Mouse (Mus musculus) embryonic fibroblast, embryonic 13.5 days (primary cell): ENCODE measurements around the gene Pon2. TPM values are rescaled to one million over a fixed set of nuclear protein-coding genes. Genes with fewer than 3 reads are reported as not detected.
"Not testable (repeated sequence)": the region's sequence is repeated elsewhere in the genome, so short reads cannot be mapped to it uniquely, and the experiment has no call there.

ENCODE experiments used
- H3K27ac ChIP-seq: 2 replicates; pipeline ENCODE4 v1.5.1; 2012; ENCODE audit warnings: low read length, control low read depth, inconsistent platforms; ENCODE audit not compliant: insufficient read depth
- H3K4me1 ChIP-seq: 2 replicates; pipeline ENCODE4 v1.6.1; 2011; ENCODE audit warnings: low read length; ENCODE audit not compliant: control insufficient read depth, insufficient read depth
- H3K4me3 ChIP-seq: 2 replicates; pipeline ENCODE4 v1.5.1; 2011; ENCODE audit warnings: mild to moderate bottlenecking, control low read depth, low read length; ENCODE audit not compliant: insufficient read depth
- CTCF ChIP-seq: IDR thresholded peaks from 2 replicates; pipeline ENCODE4 v1.5.1; 2011; ENCODE audit warnings: mild to moderate bottlenecking, control low read depth, low read length, moderate library complexity, borderline replicate concordance; ENCODE audit not compliant: insufficient read depth
- POLR2A ChIP-seq: IDR thresholded peaks from 2 replicates; pipeline ENCODE4 v1.6.1; 2011; ENCODE audit warnings: low read depth, mild to moderate bottlenecking, control low read depth, low read length, moderate library complexity
- polyA plus RNA-seq: library from polyadenylated mRNA; stranded (reverse); fragments of >200 nt; gene quantifications from 2 replicates; pipeline ENCODE4 v1.2.4, GENCODE M21; 2011; ENCODE audit warnings: low read depth; ENCODE audit not compliant: missing spikeins, insufficient read length

The Pon2 gene
- polyA plus RNA-seq = 23.0 and 31.0 TPM in 2 replicates

DNA sequence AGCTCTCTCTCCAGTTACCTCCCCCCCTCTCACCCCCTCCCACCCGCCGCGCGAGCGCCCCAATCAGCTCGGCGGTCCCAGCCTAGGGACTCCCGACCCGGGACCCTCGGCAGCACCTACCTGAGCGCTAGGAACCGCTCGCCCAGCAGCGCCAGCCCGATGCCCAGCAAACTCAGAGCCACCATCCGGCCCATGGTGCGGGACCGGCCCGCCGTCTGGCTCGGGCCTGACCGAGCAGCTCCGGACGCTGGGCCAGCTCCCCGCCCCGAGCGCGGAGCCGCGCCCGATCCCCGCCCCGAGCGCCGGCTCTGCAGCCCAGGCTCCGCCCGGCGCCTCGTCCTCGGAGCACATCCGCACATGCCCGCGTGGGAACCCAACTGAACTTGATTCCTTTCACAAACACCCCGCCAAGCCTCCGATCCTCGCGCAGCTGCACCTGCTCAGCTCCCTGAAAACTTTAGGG is at the start of gene Pon2:
Pon2 (minus strand) TSS at position 364 of the 463 bp plus-strand sequence.
- Histone ChIP-seq H3K4me1 (0 out of 2 replicates have a peak, but pooled peaks cover 4% of the 10 kb centered on the region), H3K27ac (peak within 1 kb of the TSS; percentile 96), H3K4me3 (peak within 1 kb of the TSS; percentile 62)
- TF ChIP-seq POLR2A (peak; percentile 93), CTCF (no peak)

DNA sequence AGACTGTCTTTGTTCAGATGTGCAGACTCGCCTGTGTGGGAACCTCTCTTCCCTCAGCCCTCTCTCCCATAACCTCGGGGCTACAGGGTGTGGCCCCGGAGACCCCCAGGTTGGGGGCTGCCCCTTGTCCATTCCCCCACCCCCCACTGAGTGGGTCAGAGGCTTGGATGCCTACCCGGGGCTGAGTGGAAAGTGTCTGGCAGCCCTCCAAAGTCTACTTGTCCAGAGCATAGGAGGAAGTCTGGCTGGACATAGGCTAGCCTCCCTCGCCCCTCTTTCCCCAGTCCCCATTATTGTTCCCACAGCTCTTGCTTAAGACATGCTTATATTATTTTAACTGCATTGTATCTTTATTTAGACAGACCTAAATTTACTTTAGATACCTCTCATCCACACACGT is 46.0 kb upstream of the Pon2 start:
- TF ChIP-seq POLR2A = no peak
- no peak for TF ChIP-seq CTCF
- H3K4me1 ChIP-seq = no peaks in the 10 kb centered on the region
- H3K4me3 ChIP-seq = no peak overlapping the region
- no peak overlapping the region for H3K27ac ChIP-seq

DNA sequence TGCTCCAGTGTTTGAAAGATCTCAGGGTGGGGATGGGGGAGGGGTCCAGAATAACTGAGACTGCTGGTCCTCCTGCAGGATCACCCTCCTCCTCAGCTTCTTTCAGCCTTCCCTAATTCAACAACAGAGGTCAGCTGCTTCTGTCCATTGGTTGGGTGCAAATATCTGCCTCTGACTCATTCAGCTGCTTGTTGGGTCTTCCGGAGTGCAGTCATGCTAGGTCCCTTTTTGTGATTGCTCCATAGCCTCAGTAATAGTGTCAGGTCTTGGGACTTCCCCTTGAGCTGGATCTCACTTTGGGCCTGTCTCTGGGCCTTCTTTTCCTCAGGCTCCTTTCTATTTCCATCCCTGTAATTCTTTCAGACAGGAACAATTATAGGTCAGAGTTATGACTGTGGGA is 41.0 kb upstream of the Pon2 start:
- H3K4me3 ChIP-seq, H3K27ac ChIP-seq, H3K4me1 ChIP-seq: not testable (repeated sequence)

DNA sequence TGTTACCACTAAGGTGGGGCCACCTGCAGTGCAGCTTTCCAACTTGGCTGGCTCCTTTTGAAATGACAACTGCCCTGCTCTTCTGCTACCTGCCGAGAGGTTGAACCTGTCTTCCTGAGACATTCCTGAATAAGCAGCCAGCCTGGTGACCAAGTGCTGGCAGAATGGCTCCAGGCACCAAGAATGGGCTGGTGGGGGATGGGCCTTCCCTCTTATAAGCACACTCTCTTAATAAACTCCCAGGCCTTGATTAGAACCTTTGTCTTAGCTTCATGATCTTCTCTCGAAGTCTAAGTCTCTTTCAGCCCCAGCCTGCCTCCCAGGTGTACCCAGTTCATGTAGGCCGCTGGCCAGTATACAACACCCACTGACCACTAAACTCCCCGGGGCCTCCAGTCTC is 40.5 kb upstream of the Pon2 start:
- not testable (repeated sequence) for H3K4me3 ChIP-seq, H3K4me1 ChIP-seq, H3K27ac ChIP-seq

DNA sequence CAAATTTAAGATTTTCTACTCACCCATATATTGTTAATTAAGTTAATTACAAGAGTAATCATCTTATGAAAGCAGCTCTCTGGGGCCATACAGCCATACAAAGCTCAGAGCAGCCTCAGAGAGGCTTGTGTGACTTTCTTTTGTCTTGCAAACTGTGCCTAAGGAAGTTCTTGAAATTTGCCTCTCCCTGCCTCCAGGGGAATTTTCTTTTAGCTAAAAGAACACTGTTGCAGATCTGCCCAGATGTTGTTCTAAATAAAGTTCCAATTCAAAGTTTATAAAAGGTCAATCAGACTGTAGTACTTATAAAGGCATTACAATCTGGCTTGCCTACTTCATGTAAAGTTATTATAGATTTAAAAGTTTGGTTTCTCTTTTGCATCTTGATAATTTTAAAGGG is 37.8 kb upstream of the Pon2 start:
- not testable (repeated sequence) for H3K4me3 ChIP-seq, H3K4me1 ChIP-seq, H3K27ac ChIP-seq

DNA sequence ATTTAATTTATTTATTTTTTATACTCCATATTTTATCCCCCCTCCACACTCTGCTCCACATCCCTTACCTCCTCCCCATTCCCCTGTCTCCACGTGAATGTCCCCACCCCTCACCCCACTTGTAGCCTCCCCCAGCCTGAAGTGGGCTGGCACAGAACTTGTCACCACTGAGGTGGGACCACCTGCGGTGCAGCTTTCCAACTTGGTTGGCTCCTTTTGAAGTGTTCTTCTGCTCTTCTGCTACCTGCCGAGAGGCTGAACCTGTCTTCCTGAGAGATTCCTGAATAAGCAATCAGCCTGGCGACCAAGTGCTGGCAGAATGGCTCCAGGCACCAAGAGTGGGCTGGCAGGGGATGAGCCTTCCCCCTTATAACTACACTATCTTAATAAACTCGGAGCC is 35.8 kb upstream of the Pon2 start:
- Histone ChIP-seq H3K27ac (no peak overlapping the region), H3K4me1 (no peaks in the 10 kb centered on the region), H3K4me3 (no peak overlapping the region)
- no peak for TF ChIP-seq POLR2A
- no peak for TF ChIP-seq CTCF

DNA sequence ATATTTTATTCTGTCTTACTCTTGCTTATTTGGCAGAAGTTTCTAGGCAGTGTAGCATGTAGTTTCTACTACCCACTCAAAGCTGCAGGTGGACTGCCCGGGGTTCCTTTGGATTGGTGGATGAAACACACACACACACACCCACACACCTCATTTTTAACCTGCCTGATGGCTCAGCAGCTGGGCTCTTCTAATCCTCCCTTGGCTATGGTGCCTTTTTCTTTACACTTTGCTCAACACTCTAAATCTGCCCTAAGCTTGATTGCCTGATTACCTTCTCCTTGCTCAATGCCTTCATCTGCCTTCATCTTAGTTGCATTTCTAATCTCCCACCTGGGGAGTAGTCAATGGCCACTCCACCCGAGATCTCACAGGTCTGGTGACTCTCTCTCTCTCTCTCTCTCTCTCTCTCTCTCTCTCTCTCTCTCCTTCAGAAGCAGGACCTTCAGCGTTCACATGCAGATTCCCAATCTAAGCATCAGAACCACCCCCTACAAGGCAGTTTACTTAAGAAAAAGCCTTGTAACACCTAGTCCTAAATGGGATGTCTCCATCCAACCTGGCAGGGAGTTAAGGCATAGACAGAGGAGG is 34.4 kb upstream of the Pon2 start:
- no peaks in the 10 kb centered on the region for H3K4me1 ChIP-seq
- H3K4me3 ChIP-seq = no peak overlapping the region
- H3K27ac ChIP-seq = no peak overlapping the region
- TF ChIP-seq POLR2A (no peak), CTCF (no peak)

DNA sequence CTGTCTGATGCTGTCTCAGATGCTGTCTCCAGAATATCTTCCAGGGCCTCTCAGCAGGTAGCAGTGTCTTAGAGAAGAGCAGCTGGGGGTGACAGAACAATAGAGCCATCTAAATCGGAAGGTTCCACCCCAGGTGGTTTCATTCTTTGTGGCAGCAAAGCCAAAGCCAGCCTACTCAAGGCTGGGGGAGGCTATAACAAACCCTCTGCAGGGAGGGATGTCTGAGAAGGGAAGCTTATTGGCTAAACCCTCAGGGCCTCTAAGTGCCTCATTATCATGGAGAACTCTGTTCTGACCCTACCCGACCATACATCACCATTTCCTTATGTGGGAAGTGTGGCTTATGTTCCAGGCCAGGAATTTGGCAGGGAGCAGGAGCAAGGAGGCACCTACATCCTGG is 26.9 kb upstream of the Pon2 start:
- TF ChIP-seq CTCF = no peak
- TF ChIP-seq POLR2A = no peak

DNA sequence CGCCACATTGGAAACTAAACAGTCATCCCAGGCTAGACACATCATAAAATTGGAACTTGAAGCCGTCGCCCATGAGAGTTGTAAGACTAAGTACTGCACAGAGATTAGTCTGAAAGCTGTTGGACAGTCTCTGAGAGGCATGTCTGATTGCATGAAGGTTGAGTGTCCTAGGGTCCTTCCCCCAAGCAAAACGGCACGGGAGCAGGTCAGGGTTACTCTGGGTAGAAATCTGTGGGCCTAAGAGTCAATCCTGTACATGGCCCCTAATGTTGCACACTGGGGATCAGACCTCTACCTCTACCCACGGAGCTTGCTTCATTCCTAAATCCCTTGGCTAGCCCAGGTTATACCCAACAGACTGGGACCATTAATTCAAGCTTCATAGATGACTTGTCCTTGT is 25.8 kb upstream of the Pon2 start:
- H3K4me3 ChIP-seq, H3K4me1 ChIP-seq: not testable (repeated sequence)

More for the DNA sequence above, 26.9 kb upstream of the Pon2 start:
- Histone ChIP-seq H3K4me1 (no peaks in the 10 kb centered on the region), H3K27ac (no peak overlapping the region), H3K4me3 (no peak overlapping the region)

DNA sequence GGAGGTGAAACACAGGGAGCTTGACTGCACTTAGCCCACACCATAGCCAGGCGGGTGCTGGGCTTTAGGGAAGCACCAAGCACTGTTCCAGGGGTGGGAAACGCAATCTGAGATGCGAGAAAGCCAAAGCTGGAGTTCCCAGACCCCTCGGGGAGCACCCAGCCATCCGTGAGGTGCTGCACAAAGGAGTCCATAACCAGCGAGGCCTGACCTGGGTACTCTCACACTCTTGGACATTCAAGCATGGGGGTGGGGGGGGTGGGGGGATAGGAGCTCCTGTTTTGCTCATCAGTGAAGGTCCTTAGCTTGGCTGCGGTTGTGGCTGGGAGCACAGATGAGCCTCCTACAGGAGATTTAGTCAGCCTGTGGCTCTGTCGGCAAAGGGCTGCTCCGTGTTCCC is 18.4 kb upstream of the Pon2 start:
- TF ChIP-seq POLR2A (no peak), CTCF (no peak)

More for the DNA sequence above, 25.8 kb upstream of the Pon2 start:
- H3K27ac ChIP-seq = not testable (repeated sequence)

DNA sequence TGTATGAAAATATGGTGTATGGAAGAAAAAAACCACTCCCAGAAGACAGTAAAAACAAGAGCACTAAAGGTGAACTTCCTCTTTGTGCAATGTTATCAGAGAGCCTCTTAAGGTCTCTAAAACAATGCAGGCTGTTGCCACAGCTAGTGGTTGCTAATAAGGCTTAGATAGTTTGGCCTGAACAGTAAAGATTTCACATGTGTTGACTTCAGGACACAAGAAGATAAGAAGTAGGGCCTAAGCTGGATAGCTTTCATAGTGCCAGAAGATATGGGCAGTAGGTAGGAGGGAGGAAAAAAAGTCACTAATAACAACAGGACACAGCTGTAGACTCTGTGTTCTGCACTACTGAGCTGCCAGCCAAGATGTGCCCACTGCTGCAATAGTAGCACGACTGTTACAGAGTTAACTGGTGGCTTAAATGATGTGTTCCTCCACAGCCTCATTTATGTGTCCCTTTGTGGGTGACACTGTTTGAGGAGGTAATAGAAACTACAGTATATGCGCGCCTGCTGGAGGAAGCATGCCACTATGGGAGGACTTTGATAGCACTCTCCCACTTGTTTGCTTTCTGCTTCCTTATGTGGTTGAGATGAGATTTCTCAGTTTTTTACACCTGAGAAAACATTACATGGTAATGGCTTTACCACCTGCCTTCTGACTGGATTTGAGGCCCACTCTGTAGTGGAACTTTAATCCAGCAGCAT is 17.0 kb upstream of the Pon2 start:
- TF ChIP-seq CTCF = no peak
- Histone ChIP-seq H3K4me1 (no peaks in the 10 kb centered on the region), H3K4me3 (no peak overlapping the region), H3K27ac (no peak overlapping the region)

More for the DNA sequence above, 18.4 kb upstream of the Pon2 start:
- Histone ChIP-seq H3K27ac (no peak overlapping the region), H3K4me3 (no peak overlapping the region), H3K4me1 (no peaks in the 10 kb centered on the region)
